Mouse (Mus musculus) liver, postnatal 0 days (tissue): ENCODE data around the gene BC024063. TPM values are rescaled to one million over a fixed set of nuclear protein-coding genes. Genes with fewer than 3 reads are reported as not detected.
A peak's percentile ranks its signal among the peaks of the same experiment; 100 is the strongest.

Experiments used
- ATAC-seq: fragments of 200-750 bp; cut with Nextera tagmentation; 2 replicates; pipeline ENCODE4 v1.8.0; 2017; ENCODE audit warnings: mild to moderate bottlenecking, moderate library complexity
- DNase-seq: peaks from one replicate; pipeline ENCODE4 v3.0.0-alpha.2; 2016
- H3K27ac ChIP-seq: fragments of 300-500 bp; sonication (generic); 2 replicates; pipeline ENCODE4 v1.5.1; 2014; ENCODE audit warnings: antibody characterized with exemption, moderate library complexity, mild to moderate bottlenecking, low read depth
- H3K27me3 ChIP-seq: fragments of 300-500 bp; sonication (generic); 2 replicates; pipeline ENCODE4 v1.6.1; 2014; ENCODE audit warnings: low read length, control low read depth, mixed read lengths; ENCODE audit not compliant: insufficient read depth
- H3K36me3 ChIP-seq: fragments of 300-500 bp; sonication (generic); replicated peaks from 2 replicates; pipeline ENCODE4 v1.6.1; 2014; ENCODE audit warnings: mild to moderate bottlenecking, control low read depth, low read length, moderate library complexity, mixed read lengths; ENCODE audit not compliant: insufficient read depth
- H3K4me1 ChIP-seq: fragments of 300-500 bp; sonication (generic); 2 replicates; pipeline ENCODE4 v1.6.1; 2014; ENCODE audit warnings: antibody characterized with exemption, mild to moderate bottlenecking, control low read depth; ENCODE audit not compliant: insufficient read depth
- H3K4me2 ChIP-seq: fragments of 300-500 bp; sonication (generic); 2 replicates; pipeline ENCODE4 v1.6.1; 2014; ENCODE audit warnings: low read depth, mild to moderate bottlenecking, low read length, moderate library complexity, mixed read lengths
- H3K4me3 ChIP-seq: fragments of 300-500 bp; sonication (generic); 2 replicates; pipeline ENCODE4 v1.5.1; 2014; ENCODE audit warnings: low read depth, low read length
- H3K9ac ChIP-seq: fragments of 300-500 bp; sonication (generic); replicated peaks from 2 replicates; pipeline ENCODE4 v1.6.1; 2014; ENCODE audit warnings: mild to moderate bottlenecking, moderate library complexity
- H3K9me3 ChIP-seq: fragments of 300-500 bp; sonication (generic); 2 replicates; pipeline ENCODE4 v1.6.1; 2016; ENCODE audit warnings: mild to moderate bottlenecking, control low read depth, low read length, mixed read lengths
- CTCF ChIP-seq: sonication (generic); IDR thresholded peaks from 2 replicates; pipeline ENCODE4 v1.5.1; 2016; ENCODE audit warnings: antibody characterized with exemption, low read depth
- EP300 ChIP-seq: IDR thresholded peaks from 2 replicates; pipeline ENCODE4 v1.6.1; 2016; ENCODE audit warnings: antibody characterized with exemption, low read depth, mild to moderate bottlenecking
- WGBS: fragments of 180-500 bp; shearing (Covaris S2); extraction: QIAGEN DNeasy Blood & Tissue Kit; methylation state at CpG from one replicate; pipeline ENCODE4 v1.1.7; 2014; ENCODE audit not compliant: insufficient replicate concordance; 5-methylcytosine and 5-hydroxymethylcytosine counted together
- polyA plus RNA-seq: library from polyadenylated mRNA; unstranded; fragments of >200 nt; fragmentation: Nextera tagmentation; extraction: Ambion mirVana; gene quantifications from 2 replicates; pipeline ENCODE4 v1.2.1, GENCODE M21; 2015

BC024063 gene
- polyA plus RNA-seq, 1 experiment from 2014 or later = 0.45 TPM

DNA sequence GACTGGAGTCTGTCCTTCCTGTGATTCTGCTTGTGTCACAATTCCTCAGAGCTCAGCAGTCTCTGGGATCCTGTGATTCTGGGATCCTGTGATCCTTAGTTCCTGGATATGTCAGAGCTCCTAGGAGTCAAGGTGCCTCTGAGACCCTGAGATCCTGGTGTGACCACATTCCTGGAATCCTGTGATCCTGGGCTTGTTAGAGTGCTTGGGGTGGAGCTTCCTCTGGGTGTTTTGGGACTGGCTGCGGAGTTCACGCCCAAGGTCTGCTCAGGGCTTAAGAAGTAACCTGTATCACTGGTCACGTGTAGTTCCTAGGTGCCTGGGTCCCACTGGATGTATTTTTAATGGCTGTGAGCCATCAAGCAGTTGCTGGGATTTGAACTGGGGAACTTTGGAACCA, 34.1 kb downstream of the BC024063 start:
- Histone ChIP-seq H3K9ac (no peak overlapping the region), H3K4me3 (no peak overlapping the region), H3K4me2 (no peak overlapping the region), H3K27ac (no peak overlapping the region), H3K4me1 (no peaks in the 10 kb centered on the region), H3K27me3 (no peaks in the 10 kb centered on the region), H3K9me3 (peaks cover 4% of the 10 kb centered on the region), H3K36me3 (no peaks in the 10 kb centered on the region)
- no peak for ATAC-seq
- TF ChIP-seq EP300 (no peak), CTCF (no peak)
- no peak for DNase-seq
- 73% methylated on average over 3 of the region's 3 CpGs for WGBS

- DNase-seq = peak; percentile 87
- H3K4me1 ChIP-seq = no peaks in the 10 kb centered on the region
- H3K27me3 ChIP-seq = no peaks in the 10 kb centered on the region
- peak within 1 kb of the TSS; percentile 79 for H3K27ac ChIP-seq
- peak within 1 kb of the TSS; percentile 74 for H3K4me2 ChIP-seq
- ATAC-seq = peak; percentile 100
- peak within 1 kb of the TSS; percentile 70 for H3K4me3 ChIP-seq
- no peaks in the 10 kb centered on the region for H3K36me3 ChIP-seq
- TF ChIP-seq CTCF (no peak), EP300 (no peak)
- H3K9me3 ChIP-seq = peaks cover 7% of the 10 kb centered on the region; the same call in 1 of the 2 replicates
- H3K9ac ChIP-seq = peak within 1 kb of the TSS; percentile 65
- 1% methylated on average over 41 of the region's 41 CpGs for WGBS
Measured at GRCm38 (mm10) chr10:82127850-82128401, 44.8 kb downstream of the BC024063 start, which contains the start of gene AU041133. Gene AU041133, plus strand, starts transcription at chr10:82128013.

GRCm38 (mm10) chr10:82145282-82145681, 62.1 kb downstream of the BC024063 start:
- Histone ChIP-seq H3K4me1 (no peaks in the 10 kb centered on the region), H3K36me3 (peaks cover 26% of the 10 kb centered on the region)
- TF ChIP-seq EP300 (no peak), CTCF (no peak)

DNA sequence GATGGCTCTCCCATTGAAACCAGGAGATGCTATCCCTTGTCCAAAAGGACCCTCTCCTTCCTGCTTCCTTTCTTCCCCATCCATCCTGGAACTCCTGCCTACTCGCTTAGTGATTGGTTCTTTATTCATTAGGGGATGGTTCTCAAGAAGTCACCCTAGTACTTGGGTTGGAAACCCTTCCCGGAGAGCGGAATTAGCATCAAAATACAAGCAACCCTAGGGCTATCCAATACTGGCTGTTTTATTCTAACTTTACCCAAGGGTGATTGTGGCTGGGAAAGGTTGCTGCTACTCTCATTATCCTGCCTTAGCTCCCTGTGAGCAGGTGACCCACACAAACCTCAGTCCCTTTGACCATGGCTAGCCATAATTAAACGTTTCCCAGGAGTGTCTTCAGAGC, 64.4 kb downstream of the BC024063 start:
- Histone ChIP-seq H3K4me3 (no peak overlapping the region), H3K4me1 (no peaks in the 10 kb centered on the region), H3K27me3 (no peaks in the 10 kb centered on the region), H3K36me3 (peaks cover 30% of the 10 kb centered on the region), H3K9ac (no peak overlapping the region), H3K4me2 (no peak overlapping the region), H3K9me3 (peaks cover 51% of the 10 kb centered on the region), H3K27ac (no peak overlapping the region)
- ATAC-seq (no peak), DNase-seq (no peak)
- 70% methylated on average over 4 of the region's 4 CpGs for WGBS
- no peak for TF ChIP-seq EP300
- no peak for TF ChIP-seq CTCF

More at GRCm38 (mm10) chr10:82145282-82145681, 62.1 kb downstream of the BC024063 start:
- Histone ChIP-seq H3K4me2 (no peak overlapping the region), H3K9me3 (peaks cover 31% of the 10 kb centered on the region), H3K27ac (no peak overlapping the region), H3K27me3 (no peaks in the 10 kb centered on the region), H3K4me3 (no peak overlapping the region), H3K9ac (no peak overlapping the region)
- DNase-seq (no peak), ATAC-seq (no peak)
- WGBS = 81% methylated on average over 1 of the region's 1 CpGs

Other genes starting within 250 kb of the BC024063 start
- 1.6 and 2.0 TPM in 2 replicates for gene Gm32687, start 219.4 kb upstream of the BC024063 start, polyA plus RNA-seq
- gene Zfp781, start 152.9 kb upstream of the BC024063 start, polyA plus RNA-seq = 0.24 and 0.42 TPM in 2 replicates
- gene Zfp873, start 35.2 kb upstream of the BC024063 start, polyA plus RNA-seq = 1.7 and 1.9 TPM in 2 replicates
- 1.1 and 1.8 TPM in 2 replicates for gene AU041133, start 44.7 kb downstream of the BC024063 start, polyA plus RNA-seq
- 2.1 and 2.4 TPM in 2 replicates for gene Zfp938, start 157.9 kb downstream of the BC024063 start, polyA plus RNA-seq
- not detected in 2 replicates for gene 4932415D10Rik, start 233.2 kb downstream of the BC024063 start, polyA plus RNA-seq